Mouse (Mus musculus) forebrain, embryonic 14.5 days (tissue): ENCODE measurements at regions not wholly inside any gene's neighbourhood (a gene's known extent, or its start where the extent isn't known, plus 50 kb on each side); places are given as distances from the start of the nearest gene placed in this dataset.

Experiments used
- ATAC-seq: fragments of 200-750 bp; cut with Nextera tagmentation; 2 replicates; pipeline ENCODE4 v1.8.0; 2017; ENCODE audit warnings: mild to moderate bottlenecking, moderate library complexity
- DNase-seq: peaks from one replicate; pipeline ENCODE4 v3.0.0-alpha.2; 2015; ENCODE audit warnings: low spot score
- H3K27ac ChIP-seq: fragments of 300-500 bp; sonication (generic); 2 replicates; pipeline ENCODE4 v1.5.1; 2014; ENCODE audit warnings: low read depth, mild to moderate bottlenecking, control low read depth, low read length, moderate library complexity
- H3K27me3 ChIP-seq: fragments of 300-500 bp; sonication (generic); replicated peaks from 2 replicates; pipeline ENCODE4 v1.6.1; 2014; ENCODE audit warnings: low read length, control low read depth, mixed read lengths; ENCODE audit not compliant: control insufficient read depth, insufficient read depth
- H3K36me3 ChIP-seq: fragments of 300-500 bp; sonication (generic); 2 replicates; pipeline ENCODE4 v1.6.1; 2014; ENCODE audit warnings: low read length, control low read depth; ENCODE audit not compliant: control insufficient read depth, insufficient read depth
- H3K4me1 ChIP-seq: fragments of 300-500 bp; sonication (generic); 2 replicates; pipeline ENCODE4 v1.6.1; 2014; ENCODE audit warnings: antibody characterized with exemption, low read length, control low read depth; ENCODE audit not compliant: control insufficient read depth, insufficient read depth
- H3K4me2 ChIP-seq: fragments of 300-500 bp; sonication (generic); 2 replicates; pipeline ENCODE4 v1.6.1; 2014; ENCODE audit warnings: mild to moderate bottlenecking, control low read depth, low read length
- H3K4me3 ChIP-seq: fragments of 300-500 bp; sonication (generic); 2 replicates; pipeline ENCODE4 v1.5.1; 2014; ENCODE audit warnings: low read depth, low read length, control low read depth
- H3K9ac ChIP-seq: fragments of 300-500 bp; sonication (generic); 2 replicates; pipeline ENCODE4 v1.6.1; 2014; ENCODE audit warnings: mild to moderate bottlenecking, low read length, control low read depth, moderate library complexity
- H3K9me3 ChIP-seq: fragments of 300-500 bp; sonication (generic); replicated peaks from 2 replicates; pipeline ENCODE4 v1.6.1; 2016; ENCODE audit warnings: low read length, control low read depth, mixed read lengths; ENCODE audit not compliant: control insufficient read depth
- WGBS: fragments of 180-500 bp; shearing (Covaris S2); extraction: QIAGEN DNeasy Blood & Tissue Kit; methylation state at CpG from one replicate; pipeline ENCODE4 v1.1.7; 2014; 5-methylcytosine and 5-hydroxymethylcytosine counted together

DNA sequence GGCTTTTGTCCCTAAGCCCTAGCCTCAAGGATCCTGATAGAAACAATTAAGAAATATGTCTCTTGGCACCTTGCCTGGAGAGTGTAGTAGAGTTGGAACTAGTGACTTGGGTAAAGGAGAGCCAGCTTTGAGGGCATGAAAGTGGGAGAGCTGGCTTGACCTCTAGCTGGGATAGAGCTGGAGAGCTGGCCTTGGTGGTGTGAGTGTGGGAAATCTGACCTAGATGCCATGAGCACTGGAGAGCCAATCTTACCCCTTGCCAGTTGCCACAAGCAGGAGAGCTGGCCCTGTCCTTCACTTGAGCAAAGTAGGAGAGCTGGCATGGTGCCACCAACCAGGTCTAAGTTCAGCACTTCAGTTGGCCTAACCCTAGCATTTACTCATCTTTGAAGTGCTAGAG, 995.7 kb downstream of the Gsdmc2 start:
- no peak overlapping the region for H3K27ac ChIP-seq
- no peak overlapping the region for H3K4me2 ChIP-seq
- H3K9ac ChIP-seq, result no peak overlapping the region
- no peaks in the 10 kb centered on the region for H3K9me3 ChIP-seq
- no peak for ATAC-seq
- no peak overlapping the region for H3K4me3 ChIP-seq
- no peaks in the 10 kb centered on the region for H3K4me1 ChIP-seq
- H3K27me3 ChIP-seq, result no peaks in the 10 kb centered on the region
- H3K36me3 ChIP-seq, result no peaks in the 10 kb centered on the region
- DNase-seq, result no peak

GRCm38 (mm10) chr15:62845884-62846283, 999.1 kb downstream of the Gsdmc2 start:
- Histone ChIP-seq H3K9ac (no peak overlapping the region), H3K27ac (no peak overlapping the region), H3K4me1 (no peaks in the 10 kb centered on the region), H3K36me3 (no peaks in the 10 kb centered on the region), H3K4me2 (no peak overlapping the region), H3K27me3 (no peaks in the 10 kb centered on the region), H3K9me3 (no peaks in the 10 kb centered on the region), H3K4me3 (no peak overlapping the region)
- DNase-seq (peak; percentile 1), ATAC-seq (no peak)
- 82% methylated on average over 3 of the region's 3 CpGs for WGBS

DNA sequence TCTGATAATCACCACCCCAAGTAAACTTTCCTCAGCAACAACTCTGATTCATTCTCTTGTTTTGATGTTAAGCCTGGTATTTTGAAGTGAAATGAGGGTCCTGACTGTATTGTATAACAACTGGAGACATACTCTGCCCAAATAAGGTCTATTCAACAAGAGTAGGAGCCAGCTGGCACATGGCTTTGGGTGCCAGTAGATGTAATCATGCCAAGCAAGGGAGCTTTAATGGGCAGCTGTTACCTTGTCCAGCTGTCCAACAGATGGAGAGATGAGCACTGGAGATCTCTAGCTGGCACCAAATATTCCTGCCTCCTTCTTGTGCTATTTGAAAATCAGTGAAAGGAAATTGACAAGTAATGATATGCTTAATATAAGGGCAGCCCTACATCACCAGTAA, 1019.4 kb downstream of the Gsdmc2 start:
- H3K27ac ChIP-seq, result no peak overlapping the region
- DNase-seq, result no peak
- no peak overlapping the region for H3K4me3 ChIP-seq
- H3K4me2 ChIP-seq, result no peak overlapping the region
- H3K9me3 ChIP-seq, result no peaks in the 10 kb centered on the region
- no peak overlapping the region for H3K9ac ChIP-seq
- no peaks in the 10 kb centered on the region for H3K27me3 ChIP-seq
- H3K36me3 ChIP-seq, result no peaks in the 10 kb centered on the region
- H3K4me1 ChIP-seq, result no peaks in the 10 kb centered on the region
- no peak for ATAC-seq

- Histone ChIP-seq H3K4me1 (no peaks in the 10 kb centered on the region), H3K9ac (no peak overlapping the region), H3K4me3 (no peak overlapping the region), H3K27me3 (no peaks in the 10 kb centered on the region), H3K4me2 (no peak overlapping the region), H3K36me3 (no peaks in the 10 kb centered on the region), H3K27ac (no peak overlapping the region), H3K9me3 (no peaks in the 10 kb centered on the region)
- WGBS, result 79% methylated on average over 1 of the region's 1 CpGs
- DNase-seq, result no peak
- no peak for ATAC-seq
Observed at GRCm38 (mm10) chr15:62823861-62824518, 1021.0 kb downstream of the Gsdmc2 start.

DNA sequence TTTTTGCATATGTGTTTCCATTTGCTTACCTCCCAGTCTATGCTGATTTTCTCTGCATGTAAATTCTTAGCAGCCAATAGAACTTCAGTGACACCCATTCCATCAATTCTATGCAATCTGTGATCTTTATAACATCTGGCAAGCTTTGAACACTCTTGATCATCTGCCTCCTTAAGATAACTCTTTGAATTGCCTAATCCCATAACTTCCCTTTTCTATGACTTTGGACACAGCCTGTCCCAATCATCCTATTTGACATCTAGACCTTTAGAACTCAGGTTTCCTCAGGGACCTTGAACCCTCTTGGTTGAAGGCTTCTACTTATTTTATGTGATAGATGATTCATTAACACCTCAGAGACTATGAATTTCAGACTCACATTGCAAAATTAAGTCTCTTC, 1022.7 kb downstream of the Gsdmc2 start:
- H3K9me3 ChIP-seq, result no peaks in the 10 kb centered on the region
- no peak overlapping the region for H3K9ac ChIP-seq
- H3K36me3 ChIP-seq, result no peaks in the 10 kb centered on the region
- DNase-seq, result no peak
- H3K27me3 ChIP-seq, result no peaks in the 10 kb centered on the region
- no peak overlapping the region for H3K27ac ChIP-seq
- H3K4me2 ChIP-seq, result no peak overlapping the region
- no peaks in the 10 kb centered on the region for H3K4me1 ChIP-seq
- H3K4me3 ChIP-seq, result no peak overlapping the region
- ATAC-seq, result no peak

GRCm38 (mm10) chr15:62813093-62813492, 1031.9 kb downstream of the Gsdmc2 start:
- no peak overlapping the region for H3K4me2 ChIP-seq
- ATAC-seq, result no peak
- no peaks in the 10 kb centered on the region for H3K9me3 ChIP-seq
- H3K4me1 ChIP-seq, result no peaks in the 10 kb centered on the region
- no peaks in the 10 kb centered on the region for H3K36me3 ChIP-seq
- no peak overlapping the region for H3K27ac ChIP-seq
- no peak for DNase-seq
- no peaks in the 10 kb centered on the region for H3K27me3 ChIP-seq
- WGBS, result 95% methylated on average over 1 of the region's 1 CpGs
- no peak overlapping the region for H3K9ac ChIP-seq
- H3K4me3 ChIP-seq, result no peak overlapping the region

GRCm38 (mm10) chr15:62812026-62812425, 1033.0 kb downstream of the Gsdmc2 start:
- ATAC-seq (peak; percentile 74; the same call in 1 of the 2 replicates), DNase-seq (peak; percentile 83)
- Histone ChIP-seq H3K4me1 (no peaks in the 10 kb centered on the region), H3K4me2 (no peak overlapping the region), H3K27me3 (no peaks in the 10 kb centered on the region), H3K27ac (no peak overlapping the region), H3K4me3 (no peak overlapping the region), H3K36me3 (no peaks in the 10 kb centered on the region), H3K9ac (no peak overlapping the region), H3K9me3 (no peaks in the 10 kb centered on the region)
- WGBS, result 24% methylated on average over 2 of the region's 2 CpGs

- no peak overlapping the region for H3K9ac ChIP-seq
- no peaks in the 10 kb centered on the region for H3K36me3 ChIP-seq
- H3K27ac ChIP-seq, result no peak overlapping the region
- H3K27me3 ChIP-seq, result no peaks in the 10 kb centered on the region
- H3K4me1 ChIP-seq, result no peaks in the 10 kb centered on the region
- no peaks in the 10 kb centered on the region for H3K9me3 ChIP-seq
- H3K4me3 ChIP-seq, result no peak overlapping the region
- DNase-seq (no peak), ATAC-seq (no peak)
- WGBS, result 92% methylated on average over 3 of the region's 3 CpGs
- H3K4me2 ChIP-seq, result no peak overlapping the region
Observed at GRCm38 (mm10) chr15:62809320-62809719, 1035.7 kb downstream of the Gsdmc2 start.

GRCm38 (mm10) chr15:62808087-62808808, 1036.7 kb downstream of the Gsdmc2 start:
- Histone ChIP-seq H3K27ac (no peak overlapping the region), H3K4me1 (no peaks in the 10 kb centered on the region), H3K4me3 (no peak overlapping the region), H3K27me3 (no peaks in the 10 kb centered on the region), H3K36me3 (no peaks in the 10 kb centered on the region), H3K9me3 (no peaks in the 10 kb centered on the region), H3K4me2 (no peak overlapping the region), H3K9ac (no peak overlapping the region)
- 94% methylated on average over 4 of the region's 4 CpGs for WGBS
- DNase-seq (no peak), ATAC-seq (no peak)
